Mouse (Mus musculus) layer of hippocampus, postnatal 14 days (tissue): ENCODE data around the gene Phf21a. TPM values are rescaled to one million over a fixed set of nuclear protein-coding genes. Genes with fewer than 3 reads are reported as not detected.
A peak's percentile ranks its signal among the peaks of the same experiment; 100 is the strongest.

ENCODE experiments used
- DNase-seq, 2 experiments: peaks; one replicate each; pipeline ENCODE4 v3.0.0; 2021 to 2022; ENCODE audit warnings: low spot score in 2 of 2, mixed read lengths in 1 of 2
- total RNA-seq, 2 experiments: library from RNA; stranded (reverse); gene quantifications; 2 replicates each; pipeline ENCODE4 v1.2.3; 2021

The Phf21a gene
- total RNA-seq, 2 experiments from 2014 or later = 81.7 to 90.1 TPM

- no peak for DNase-seq
These were observed 128.5 kb downstream of the Phf21a start for GRCm38 (mm10) chr2:92221431-92221830.

GRCm38 (mm10) chr2:92225592-92225991, 132.7 kb downstream of the Phf21a start:
- DNase-seq = no peak

- no peak for DNase-seq
These were observed 137.1 kb downstream of the Phf21a start for GRCm38 (mm10) chr2:92229973-92230372.

GRCm38 (mm10) chr2:92231706-92232105, 138.8 kb downstream of the Phf21a start:
- no peak for DNase-seq

- no peak for DNase-seq
These were observed 141.9 kb downstream of the Phf21a start for GRCm38 (mm10) chr2:92234768-92235332.

GRCm38 (mm10) chr2:92240299-92240698, 147.4 kb downstream of the Phf21a start:
- DNase-seq = no peak

- no peak for DNase-seq
These were observed 147.9 kb downstream of the Phf21a start for GRCm38 (mm10) chr2:92240816-92241215.

GRCm38 (mm10) chr2:92241317-92241716, 148.4 kb downstream of the Phf21a start:
- no peak for DNase-seq

- DNase-seq = no peak
These were observed 153.2 kb downstream of the Phf21a start for GRCm38 (mm10) chr2:92246112-92246511.

GRCm38 (mm10) chr2:92247711-92248110, 154.8 kb downstream of the Phf21a start:
- no peak for DNase-seq

- no peak for DNase-seq
These were observed 157.6 kb downstream of the Phf21a start for GRCm38 (mm10) chr2:92250472-92250871.

- DNase-seq = no peak
These were observed 160.9 kb downstream of the Phf21a start for GRCm38 (mm10) chr2:92253777-92254176.

- DNase-seq = no peak
These were observed 163.2 kb downstream of the Phf21a start for GRCm38 (mm10) chr2:92256141-92256540.

- DNase-seq = no peak
These were observed 164.5 kb downstream of the Phf21a start for GRCm38 (mm10) chr2:92257372-92257956.

GRCm38 (mm10) chr2:92259924-92260323, 167.0 kb downstream of the Phf21a start:
- DNase-seq = no peak

GRCm38 (mm10) chr2:92266100-92266617, 173.2 kb downstream of the Phf21a start:
- DNase-seq = no peak

- no peak for DNase-seq
These were observed 176.3 kb downstream of the Phf21a start for GRCm38 (mm10) chr2:92269227-92269626.

- no peak for DNase-seq
These were observed 179.6 kb downstream of the Phf21a start for GRCm38 (mm10) chr2:92272510-92272909.

GRCm38 (mm10) chr2:92273101-92273801, 180.3 kb downstream of the Phf21a start:
- DNase-seq = peak in 1 of 2 experiments; percentile 22

GRCm38 (mm10) chr2:92273802-92274183, 180.9 kb downstream of the Phf21a start:
- no peak for DNase-seq

- no peak for DNase-seq
These were observed 184.9 kb downstream of the Phf21a start for GRCm38 (mm10) chr2:92277787-92278186.

- peak; percentile 35 to 61 for DNase-seq
These were observed 185.7 kb downstream of the Phf21a start for GRCm38 (mm10) chr2:92278663-92279062.
